Mouse (Mus musculus) kidney, embryonic 16.5 days (tissue): ENCODE measurements around the gene Tnfsf10. TPM values are rescaled to one million over a fixed set of nuclear protein-coding genes. Genes with fewer than 3 reads are reported as not detected.

Source experiments
- ATAC-seq: fragments of 200-750 bp; cut with Nextera tagmentation; 2 replicates; pipeline ENCODE4 v1.8.0; 2017; ENCODE audit warnings: moderate TSS enrichment; ENCODE audit not compliant: low FRiP score, low TSS enrichment
- H3K27ac ChIP-seq: fragments of 300-500 bp; sonication (generic); 2 replicates; pipeline ENCODE4 v1.5.1; 2014; ENCODE audit warnings: low read length
- H3K27me3 ChIP-seq: fragments of 300-500 bp; sonication (generic); 2 replicates; pipeline ENCODE4 v1.6.1; 2014; ENCODE audit warnings: low read length, control low read depth, mixed read lengths; ENCODE audit not compliant: insufficient read depth
- H3K36me3 ChIP-seq: fragments of 300-500 bp; sonication (generic); 2 replicates; pipeline ENCODE4 v1.6.1; 2014; ENCODE audit warnings: low read length, control low read depth, mixed read lengths; ENCODE audit not compliant: insufficient read depth
- H3K4me1 ChIP-seq: fragments of 300-500 bp; sonication (generic); 2 replicates; pipeline ENCODE4 v1.6.1; 2014; ENCODE audit warnings: low read length, control low read depth, mixed read lengths; ENCODE audit not compliant: insufficient read depth
- H3K4me2 ChIP-seq: fragments of 300-500 bp; sonication (generic); replicated peaks from 2 replicates; pipeline ENCODE4 v1.6.1; 2014; ENCODE audit warnings: low read depth, low read length
- H3K4me3 ChIP-seq: fragments of 300-500 bp; sonication (generic); 2 replicates; pipeline ENCODE4 v1.5.1; 2014; ENCODE audit warnings: mild to moderate bottlenecking, low read length
- H3K9ac ChIP-seq: fragments of 300-500 bp; sonication (generic); replicated peaks from 2 replicates; pipeline ENCODE4 v1.6.1; 2014; ENCODE audit warnings: low read length
- H3K9me3 ChIP-seq: fragments of 300-500 bp; sonication (generic); 2 replicates; pipeline ENCODE4 v1.6.1; 2016; ENCODE audit warnings: low read length, control low read depth
- WGBS: fragments of 180-500 bp; shearing (Covaris S2); extraction: QIAGEN DNeasy Blood & Tissue Kit; methylation state at CpG from one replicate; pipeline ENCODE4 v1.1.7; 2014; 5-methylcytosine and 5-hydroxymethylcytosine counted together
- polyA plus RNA-seq: library from polyadenylated mRNA; unstranded; fragments of >200 nt; fragmentation: Nextera tagmentation; extraction: Ambion mirVana; gene quantifications from 2 replicates; pipeline ENCODE4 v1.2.1, GENCODE M21; 2015

Gene Tnfsf10
- polyA plus RNA-seq, 1 experiment from 2014 or later: 0.95 TPM

GRCm38 (mm10) chr3:27322591-27322990 lies 5.8 kb downstream of the Tnfsf10 start:
- H3K27ac ChIP-seq: no peak overlapping the region
- no peak overlapping the region for H3K4me2 ChIP-seq
- H3K4me3 ChIP-seq: no peak overlapping the region
- 78% methylated on average over 9 of the region's 9 CpGs for WGBS
- no peaks in the 10 kb centered on the region for H3K36me3 ChIP-seq
- H3K27me3 ChIP-seq: no peaks in the 10 kb centered on the region
- no peak overlapping the region for H3K9ac ChIP-seq
- H3K4me1 ChIP-seq: peaks cover 8% of the 10 kb centered on the region; the same call in 1 of the 2 replicates
- ATAC-seq: no peak
- no peaks in the 10 kb centered on the region for H3K9me3 ChIP-seq

- WGBS: 14% methylated on average over 5 of the region's 5 CpGs
- peak overlapping the region; percentile 9 for H3K27ac ChIP-seq
Measured at GRCm38 (mm10) chr3:27323551-27323950, 6.7 kb downstream of the Tnfsf10 start.

GRCm38 (mm10) chr3:27326633-27327191 lies 9.9 kb downstream of the Tnfsf10 start:
- WGBS: 27% methylated on average over 4 of the region's 4 CpGs
- Histone ChIP-seq H3K4me3 (no peak overlapping the region), H3K4me2 (no peak overlapping the region), H3K9ac (no peak overlapping the region), H3K27ac (no peak overlapping the region), H3K4me1 (peaks cover 8% of the 10 kb centered on the region; the same call in 1 of the 2 replicates), H3K9me3 (no peaks in the 10 kb centered on the region), H3K27me3 (no peaks in the 10 kb centered on the region), H3K36me3 (no peaks in the 10 kb centered on the region)
- ATAC-seq: peak; percentile 84

More at GRCm38 (mm10) chr3:27323551-27323950, 6.7 kb downstream of the Tnfsf10 start:
- H3K4me2 ChIP-seq: no peak overlapping the region
- no peaks in the 10 kb centered on the region for H3K27me3 ChIP-seq
- no peak overlapping the region for H3K9ac ChIP-seq
- H3K4me3 ChIP-seq: no peak overlapping the region
- no peak for ATAC-seq
- no peaks in the 10 kb centered on the region for H3K36me3 ChIP-seq
- H3K9me3 ChIP-seq: no peaks in the 10 kb centered on the region
- H3K4me1 ChIP-seq: peaks cover 8% of the 10 kb centered on the region; the same call in 1 of the 2 replicates

GRCm38 (mm10) chr3:27330706-27331105 lies 13.9 kb downstream of the Tnfsf10 start:
- no peaks in the 10 kb centered on the region for H3K36me3 ChIP-seq
- 93% methylated on average over 5 of the region's 5 CpGs for WGBS
- H3K27ac ChIP-seq: no peak overlapping the region
- H3K9ac ChIP-seq: no peak overlapping the region
- peaks cover 9% of the 10 kb centered on the region for H3K4me1 ChIP-seq
- no peak overlapping the region for H3K4me3 ChIP-seq
- no peak for ATAC-seq
- H3K4me2 ChIP-seq: no peak overlapping the region
- H3K27me3 ChIP-seq: no peaks in the 10 kb centered on the region
- no peaks in the 10 kb centered on the region for H3K9me3 ChIP-seq

GRCm38 (mm10) chr3:27338437-27338836 lies 21.6 kb downstream of the Tnfsf10 start:
- ATAC-seq: no peak

GRCm38 (mm10) chr3:27338887-27339286 lies 22.1 kb downstream of the Tnfsf10 start:
- Histone ChIP-seq H3K4me3 (no peak overlapping the region), H3K4me2 (no peak overlapping the region), H3K27ac (no peak overlapping the region), H3K9me3 (no peaks in the 10 kb centered on the region), H3K27me3 (no peaks in the 10 kb centered on the region), H3K4me1 (peaks cover 7% of the 10 kb centered on the region; the same call in 1 of the 2 replicates), H3K9ac (no peak overlapping the region), H3K36me3 (no peaks in the 10 kb centered on the region)
- 44% methylated on average over 3 of the region's 3 CpGs for WGBS
- no peak for ATAC-seq

More at GRCm38 (mm10) chr3:27338437-27338836, 21.6 kb downstream of the Tnfsf10 start:
- no peaks in the 10 kb centered on the region for H3K27me3 ChIP-seq
- no peak overlapping the region for H3K4me3 ChIP-seq
- H3K36me3 ChIP-seq: no peaks in the 10 kb centered on the region
- 28% methylated on average over 6 of the region's 6 CpGs for WGBS
- no peak overlapping the region for H3K27ac ChIP-seq
- H3K9me3 ChIP-seq: no peaks in the 10 kb centered on the region
- H3K9ac ChIP-seq: no peak overlapping the region
- H3K4me2 ChIP-seq: no peak overlapping the region
- H3K4me1 ChIP-seq: peaks cover 7% of the 10 kb centered on the region; the same call in 1 of the 2 replicates

GRCm38 (mm10) chr3:27340757-27341156 lies 23.9 kb downstream of the Tnfsf10 start:
- H3K27me3 ChIP-seq: no peaks in the 10 kb centered on the region
- WGBS: 94% methylated on average over 5 of the region's 5 CpGs
- no peak for ATAC-seq

GRCm38 (mm10) chr3:27342462-27342861 lies 25.6 kb downstream of the Tnfsf10 start:
- H3K36me3 ChIP-seq: no peaks in the 10 kb centered on the region
- no peak for ATAC-seq
- H3K9ac ChIP-seq: no peak overlapping the region
- 55% methylated on average over 6 of the region's 6 CpGs for WGBS
- no peak overlapping the region for H3K27ac ChIP-seq
- no peak overlapping the region for H3K4me2 ChIP-seq
- H3K27me3 ChIP-seq: no peaks in the 10 kb centered on the region
- peaks cover 7% of the 10 kb centered on the region; the same call in 1 of the 2 replicates for H3K4me1 ChIP-seq
- H3K4me3 ChIP-seq: no peak overlapping the region
- H3K9me3 ChIP-seq: no peaks in the 10 kb centered on the region

More at GRCm38 (mm10) chr3:27340757-27341156, 23.9 kb downstream of the Tnfsf10 start:
- H3K4me2 ChIP-seq: no peak overlapping the region
- no peak overlapping the region for H3K27ac ChIP-seq
- H3K9me3 ChIP-seq: no peaks in the 10 kb centered on the region
- peaks cover 7% of the 10 kb centered on the region; the same call in 1 of the 2 replicates for H3K4me1 ChIP-seq
- H3K4me3 ChIP-seq: no peak overlapping the region
- H3K36me3 ChIP-seq: no peaks in the 10 kb centered on the region
- H3K9ac ChIP-seq: no peak overlapping the region

GRCm38 (mm10) chr3:27345526-27345925 lies 28.7 kb downstream of the Tnfsf10 start:
- Histone ChIP-seq H3K9ac (no peak overlapping the region), H3K4me3 (no peak overlapping the region), H3K4me1 (no peaks in the 10 kb centered on the region), H3K36me3 (no peaks in the 10 kb centered on the region), H3K9me3 (no peaks in the 10 kb centered on the region), H3K27ac (no peak overlapping the region), H3K27me3 (no peaks in the 10 kb centered on the region), H3K4me2 (no peak overlapping the region)
- no peak for ATAC-seq
- WGBS: 59% methylated on average over 6 of the region's 6 CpGs

- no peak overlapping the region for H3K4me2 ChIP-seq
- no peak overlapping the region for H3K4me3 ChIP-seq
- no peaks in the 10 kb centered on the region for H3K36me3 ChIP-seq
- H3K9me3 ChIP-seq: no peaks in the 10 kb centered on the region
- no peak overlapping the region for H3K27ac ChIP-seq
- no peak for ATAC-seq
- 77% methylated on average over 5 of the region's 5 CpGs for WGBS
- H3K27me3 ChIP-seq: no peaks in the 10 kb centered on the region
- H3K4me1 ChIP-seq: no peaks in the 10 kb centered on the region
- no peak overlapping the region for H3K9ac ChIP-seq
Measured at GRCm38 (mm10) chr3:27348462-27348861, 31.6 kb downstream of the Tnfsf10 start.
